Mouse (Mus musculus) frontal cortex, postnatal 10 days (tissue): ENCODE measurements around the gene Tsku.

Source experiments
- DNase-seq, 2 experiments: peaks; one replicate each; pipeline ENCODE4 v3.0.0; 2022; ENCODE audit warnings: low spot score in 2 of 2, mixed read lengths in 1 of 2

The Tsku gene

DNA sequence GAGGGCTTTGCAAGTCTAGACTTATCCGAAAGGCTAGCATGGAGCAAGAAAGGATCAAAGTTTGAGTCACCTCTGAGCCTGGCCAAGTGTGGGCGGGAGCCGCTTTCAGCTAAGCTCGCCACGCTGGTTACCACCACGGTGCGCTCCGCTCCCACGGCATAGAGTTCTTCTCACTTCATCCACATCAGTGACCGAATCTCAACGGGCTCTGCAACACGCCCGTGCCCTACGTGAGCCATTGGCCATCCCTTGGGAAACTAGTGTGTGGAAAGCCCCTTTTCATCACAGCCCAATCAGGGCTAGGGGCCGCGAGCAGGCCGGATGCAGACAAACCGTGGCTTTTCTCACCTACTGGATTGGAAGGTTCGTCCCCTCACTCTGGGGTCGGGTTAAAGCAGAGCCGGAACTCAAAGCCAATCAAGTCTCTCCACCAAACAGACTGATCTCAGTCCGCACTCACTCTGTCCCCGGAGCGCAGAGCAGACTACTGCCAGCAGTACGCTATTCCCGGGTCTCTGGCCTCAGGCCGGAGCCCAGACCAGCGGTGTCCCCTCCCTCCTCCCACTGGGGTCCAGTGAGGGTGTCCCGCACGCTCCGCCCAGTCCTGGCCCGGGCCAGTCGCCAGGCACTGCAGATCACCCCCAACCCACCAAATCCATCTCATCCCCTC is 1.0 kb downstream of the Tsku start:
- DNase-seq, result peak in 1 of 2 experiments; percentile 32

DNA sequence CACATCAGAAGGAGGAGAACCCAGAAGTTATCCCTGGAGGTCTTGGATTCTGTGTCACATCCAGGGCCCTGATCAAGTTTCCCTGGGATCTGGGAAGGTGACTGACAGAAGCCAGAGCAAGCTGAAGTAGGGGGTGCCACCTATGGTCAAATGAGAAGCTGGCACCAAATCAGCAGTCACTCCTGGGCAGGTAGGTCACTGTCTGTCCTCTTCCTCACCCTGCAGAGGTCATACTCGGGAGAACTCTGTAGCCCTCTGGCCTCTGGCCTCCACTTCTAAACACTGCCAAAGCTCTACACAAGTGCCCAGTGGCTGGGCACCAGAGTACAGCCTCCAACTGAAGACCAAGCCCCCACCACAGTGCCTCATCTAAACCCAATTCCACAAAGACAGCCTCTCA is 3.1 kb downstream of the Tsku start:
- no peak for DNase-seq

DNA sequence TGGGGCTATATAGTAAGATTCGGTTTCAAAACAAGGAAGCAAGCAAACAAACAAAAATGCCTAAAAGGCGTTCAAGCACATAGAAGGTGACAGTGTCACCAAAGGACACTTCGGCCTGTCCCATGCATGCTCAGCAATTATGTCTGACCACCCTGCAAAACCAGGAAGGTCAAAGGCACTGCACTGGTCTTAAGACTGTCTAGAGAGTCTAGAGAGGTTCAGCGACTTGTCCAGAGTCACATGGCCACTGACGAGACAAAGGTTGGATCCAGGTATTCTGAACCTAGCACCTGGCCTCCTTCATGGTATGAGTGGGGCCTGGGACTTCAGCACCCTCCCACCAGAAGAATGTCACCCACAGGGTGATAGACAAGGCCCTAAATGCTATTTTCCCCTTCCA is 3.8 kb downstream of the Tsku start:
- no peak for DNase-seq

DNA sequence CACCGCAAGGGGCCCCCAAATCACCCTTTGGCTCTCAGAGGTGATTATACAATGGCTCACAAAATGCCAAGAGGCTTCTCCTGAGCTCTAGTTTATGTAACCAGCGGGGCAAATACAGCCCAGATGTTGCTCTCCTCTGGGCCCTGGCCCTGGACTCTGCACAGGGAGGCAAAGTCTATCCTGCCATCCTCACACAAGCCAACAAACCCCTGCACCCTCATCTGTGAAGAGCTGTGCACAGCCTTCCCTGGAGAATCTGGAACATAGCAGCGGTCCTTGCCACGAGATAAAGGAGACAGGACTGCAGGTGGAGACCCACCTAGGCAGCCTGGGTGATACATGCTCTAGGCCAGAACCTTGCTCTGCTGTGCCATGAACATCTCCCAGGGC is 6.2 kb downstream of the Tsku start:
- DNase-seq, result no peak

DNA sequence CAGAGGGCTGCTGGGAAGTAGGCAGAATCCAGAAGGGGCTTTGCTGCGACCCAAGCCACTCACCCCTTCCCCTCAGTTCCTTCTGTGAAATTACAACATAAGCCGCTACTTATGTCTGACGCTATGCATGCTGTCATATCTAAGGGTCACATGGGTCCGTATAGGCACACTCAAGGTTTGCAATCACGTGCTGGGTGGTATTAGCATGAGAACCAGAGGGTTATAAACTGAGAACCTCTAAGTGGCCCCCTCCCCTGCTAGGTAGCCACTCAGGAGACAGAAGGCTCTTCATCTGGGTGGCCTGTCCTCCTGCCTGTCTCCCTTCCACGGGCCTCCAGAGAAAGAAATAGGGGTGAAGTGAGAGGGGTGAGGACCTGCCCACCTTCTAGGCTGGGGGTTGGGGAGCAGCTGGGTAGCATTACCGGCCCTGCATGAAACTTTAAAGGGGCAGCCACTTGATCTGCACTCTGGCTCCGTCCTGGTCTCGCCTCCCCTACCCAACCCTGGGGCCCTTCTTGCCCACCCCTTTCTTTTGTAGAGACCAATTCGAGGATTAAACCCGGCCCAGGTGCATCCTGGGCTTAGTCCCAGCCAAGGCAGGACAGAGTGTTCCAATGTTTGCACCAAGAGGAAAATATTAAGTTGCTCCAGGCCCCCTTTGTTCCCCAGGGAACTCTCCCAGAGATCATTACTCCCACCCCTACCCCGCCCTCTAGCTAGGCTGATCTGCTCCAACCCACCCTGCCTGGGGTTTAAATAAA is 6.8 kb downstream of the Tsku start:
- DNase-seq, result no peak

DNA sequence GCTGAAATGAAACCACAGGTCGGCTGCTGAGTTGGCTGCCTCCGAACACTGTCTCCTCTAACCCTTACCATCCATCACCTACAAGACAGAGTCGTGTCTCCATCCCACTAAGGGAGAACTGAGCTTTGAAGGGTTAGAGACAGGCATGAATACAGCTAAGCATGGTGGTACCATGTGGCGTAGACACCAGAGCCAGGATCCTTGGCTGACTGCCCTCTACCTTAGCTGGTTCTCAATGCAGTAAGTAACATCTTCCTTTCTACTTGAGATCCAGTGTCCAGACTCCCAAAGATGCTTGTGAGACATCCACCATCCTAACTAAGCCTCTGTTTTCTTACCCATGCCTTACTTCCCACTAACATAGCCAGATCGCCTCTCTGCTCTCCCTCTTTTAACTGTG is 7.5 kb downstream of the Tsku start:
- DNase-seq, result no peak

DNA sequence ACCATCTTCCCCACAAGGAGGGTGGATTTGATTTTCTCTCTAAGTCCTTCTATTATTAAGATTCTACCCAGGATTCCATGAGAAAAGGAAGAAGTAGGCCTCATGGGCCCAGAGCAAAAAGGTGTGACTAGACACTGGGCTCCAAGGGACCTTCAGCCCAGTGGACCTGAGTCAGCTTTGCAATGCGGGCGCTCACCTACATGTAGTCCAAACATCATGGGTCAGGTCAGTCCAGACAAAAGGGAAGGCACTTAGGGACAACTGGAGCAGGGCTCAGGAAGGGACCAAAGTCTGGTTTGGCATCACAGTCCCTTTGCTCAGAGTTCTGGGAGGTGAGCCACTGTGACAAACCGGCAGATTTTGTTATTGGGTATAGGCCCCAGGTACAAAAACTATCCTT is 9.6 kb downstream of the Tsku start:
- DNase-seq, result no peak

DNA sequence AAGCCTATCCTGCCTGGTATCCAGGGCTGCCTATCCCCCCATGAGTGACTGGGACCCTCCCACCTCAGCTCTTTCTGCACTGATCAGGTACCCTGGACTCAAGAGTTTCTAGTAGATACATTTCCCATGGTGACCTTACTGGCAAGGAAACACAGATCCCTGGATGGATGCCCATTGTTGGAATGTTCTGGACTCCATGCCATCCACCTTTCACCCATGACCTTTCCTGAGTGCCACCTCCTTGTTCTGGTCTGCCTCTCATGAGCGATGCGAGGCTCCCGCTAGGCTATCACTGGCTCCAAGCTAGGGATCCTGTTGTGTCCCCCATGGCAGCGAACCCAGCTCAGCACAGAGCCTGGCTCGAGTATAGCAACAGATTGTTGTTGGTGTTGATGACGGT is 11.3 kb downstream of the Tsku start:
- DNase-seq, result no peak

DNA sequence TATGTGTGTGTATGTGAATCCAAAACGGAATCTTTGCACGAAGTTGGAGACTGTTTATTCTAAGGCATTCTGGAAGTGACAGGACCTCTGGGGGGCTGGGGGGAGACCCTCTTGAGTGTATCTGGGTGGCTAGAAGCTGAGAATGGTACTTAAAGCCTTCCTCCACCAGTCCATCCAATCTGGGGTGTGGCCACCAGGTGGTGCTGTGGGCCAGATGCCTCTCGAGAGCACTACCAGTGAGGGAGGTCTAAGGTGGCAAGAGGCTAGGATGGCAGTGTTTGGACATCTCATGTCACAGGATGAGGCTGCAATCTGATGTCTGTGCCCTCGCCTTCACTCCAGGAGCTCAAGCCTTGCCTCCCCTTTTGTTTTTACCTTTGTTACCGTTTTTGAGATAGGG is 12.0 kb downstream of the Tsku start:
- peak; percentile 22 to 67 for DNase-seq

DNA sequence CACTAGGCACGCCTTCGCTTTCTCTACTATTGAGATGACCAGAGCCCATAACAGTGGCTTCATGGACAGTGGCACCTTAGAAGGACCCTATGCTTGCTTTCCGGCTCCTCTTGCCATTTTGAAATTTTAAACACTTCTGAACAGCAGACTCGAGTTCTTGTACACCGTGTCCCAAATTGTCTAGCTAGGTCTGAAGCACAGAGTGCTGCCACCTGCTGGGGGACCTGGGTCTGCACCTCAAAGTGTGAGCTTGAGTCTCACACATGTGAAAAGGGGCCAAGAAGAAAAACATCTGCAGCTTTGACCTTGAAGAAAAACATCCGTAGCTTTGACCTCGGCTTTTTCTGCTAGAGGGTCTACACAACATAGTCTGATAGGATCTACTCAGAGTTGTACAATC is 13.1 kb downstream of the Tsku start:
- peak in 1 of 2 experiments; percentile 51 for DNase-seq

DNA sequence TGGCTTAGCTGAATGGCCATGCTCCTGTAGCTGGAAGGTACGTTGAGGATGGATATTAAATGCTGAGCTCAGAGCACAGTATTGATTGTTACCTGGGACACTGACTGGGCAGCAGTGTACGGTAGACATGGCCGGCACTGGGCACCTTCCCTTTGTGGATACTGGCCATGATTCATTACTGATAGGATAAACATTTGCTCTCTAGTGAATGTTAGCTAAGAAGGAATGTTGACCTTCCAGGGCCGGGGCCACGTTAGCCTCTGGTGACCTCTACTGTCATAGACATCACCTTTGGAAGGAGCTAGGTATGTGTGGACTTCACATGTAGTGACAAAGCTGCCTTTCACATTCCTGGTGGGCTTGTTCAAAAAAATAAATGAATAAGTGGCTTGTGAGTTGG is 13.7 kb downstream of the Tsku start:
- no peak for DNase-seq

DNA sequence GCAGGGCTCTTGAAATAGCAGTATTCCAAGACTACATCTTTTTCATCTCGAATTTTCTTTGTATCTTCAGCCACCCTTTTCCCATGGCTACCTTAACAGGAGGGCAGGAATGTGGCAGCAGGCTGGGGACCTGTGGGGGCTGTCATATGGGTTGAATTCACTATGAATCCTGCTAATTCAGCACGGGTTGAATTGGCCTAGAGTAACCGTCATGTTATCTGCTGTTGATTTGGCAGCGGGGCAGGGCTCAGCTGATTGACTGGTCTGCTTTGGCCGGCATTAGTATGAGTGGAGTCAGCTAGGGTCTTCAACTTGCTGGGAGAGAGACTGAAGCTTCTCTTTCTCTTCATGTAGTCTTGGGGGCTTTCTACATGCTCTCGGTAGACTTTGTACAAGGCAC is 16.1 kb downstream of the Tsku start:
- DNase-seq, result no peak

DNA sequence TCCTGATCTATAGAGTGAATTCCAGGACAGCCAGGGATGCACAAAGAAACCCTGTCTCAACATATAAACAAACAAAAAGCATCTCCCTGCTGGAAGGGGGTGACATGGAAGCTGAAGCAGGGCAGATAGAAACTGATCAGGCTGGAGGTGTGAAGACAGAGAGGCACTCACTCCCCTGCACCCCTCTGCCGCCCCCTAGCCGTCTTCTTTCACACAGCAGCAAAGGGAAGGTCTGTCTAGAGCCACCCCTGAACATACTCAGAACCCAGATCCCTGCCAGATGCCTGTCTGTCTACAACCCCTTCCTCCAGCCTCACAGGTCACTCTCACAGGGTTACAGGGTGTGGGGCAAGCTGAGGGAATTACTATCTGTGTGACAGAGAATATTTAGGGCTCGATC is 16.8 kb downstream of the Tsku start:
- no peak for DNase-seq

DNA sequence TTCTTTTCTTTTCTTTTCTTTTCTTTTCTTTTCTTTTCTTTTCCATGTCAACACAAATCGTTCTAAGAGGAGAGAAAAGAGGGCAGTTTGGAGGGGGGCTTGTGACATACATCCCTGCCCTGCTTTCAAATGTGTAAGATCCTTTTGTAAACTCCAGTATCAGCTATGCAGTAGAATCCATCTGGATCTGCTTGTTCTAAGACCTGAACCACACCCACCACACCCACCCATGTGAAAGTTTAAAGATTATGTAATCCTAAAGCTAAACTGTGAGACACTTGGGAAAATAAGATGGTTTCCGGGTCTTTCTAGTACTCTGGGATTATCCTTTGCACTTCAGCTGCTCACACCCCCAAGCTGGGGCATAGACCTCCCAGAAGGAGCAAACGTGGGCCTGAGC is 18.9 kb downstream of the Tsku start:
- DNase-seq, result no peak

DNA sequence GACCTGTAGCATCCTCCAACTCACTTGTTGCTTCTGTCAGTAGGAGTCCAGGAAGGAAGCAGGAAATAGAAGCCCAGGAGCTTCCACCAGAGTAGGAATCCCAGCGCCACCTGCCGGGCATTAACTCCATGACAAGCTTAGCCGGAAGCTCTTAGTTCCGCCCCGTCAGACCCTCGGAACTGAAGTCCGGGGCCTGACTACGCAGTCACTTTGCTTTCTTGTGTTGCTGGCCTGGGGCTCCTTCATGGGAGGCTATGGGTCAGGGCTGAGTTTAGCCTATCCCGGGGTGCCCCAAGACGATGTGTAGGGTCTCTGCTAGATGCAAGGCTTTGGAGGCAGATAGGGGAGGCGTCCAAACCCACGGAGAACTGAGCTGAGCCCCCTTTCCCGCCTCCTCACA is 19.7 kb downstream of the Tsku start:
- DNase-seq, result peak; percentile 33 to 78

DNA sequence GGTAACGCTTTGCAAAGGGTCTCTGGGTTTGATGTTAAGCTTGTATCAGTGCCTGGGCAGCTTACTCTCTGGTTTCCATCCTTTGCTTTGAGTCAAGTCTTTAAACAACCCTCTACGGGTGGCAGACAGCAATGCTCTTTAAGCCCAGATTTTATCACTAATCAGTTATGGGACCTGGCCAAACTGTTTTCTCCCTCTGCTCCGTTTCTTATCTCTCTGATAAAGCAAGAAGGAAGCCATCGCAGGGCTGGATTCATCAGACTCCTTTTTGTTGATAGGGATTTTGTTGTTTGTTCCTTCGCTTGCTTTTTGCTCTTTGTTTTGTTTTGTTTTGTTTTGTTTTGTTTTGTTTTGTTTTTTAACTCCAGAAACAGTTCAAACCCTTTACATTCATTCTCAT is 20.8 kb downstream of the Tsku start:
- DNase-seq, result no peak

DNA sequence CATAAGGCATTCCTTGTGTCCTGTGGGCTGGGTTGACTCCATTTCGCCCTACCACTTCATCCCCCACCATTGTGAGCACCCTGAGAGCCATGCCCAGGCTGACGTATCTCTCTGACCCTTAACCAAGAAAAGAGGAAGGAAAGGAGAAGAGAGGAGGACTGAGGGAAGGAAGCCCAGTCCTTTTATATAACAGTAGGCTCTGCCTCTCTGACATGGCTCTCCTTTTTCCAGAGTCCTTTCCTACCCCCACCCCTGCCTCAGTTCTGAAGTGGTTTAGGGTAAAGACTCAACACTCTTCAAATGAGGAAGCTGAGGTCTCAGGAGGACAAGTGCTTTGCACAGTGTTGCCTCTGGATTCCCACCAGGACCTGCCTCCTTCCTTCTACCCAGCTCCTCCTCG is 27.1 kb downstream of the Tsku start:
- no peak for DNase-seq

DNA sequence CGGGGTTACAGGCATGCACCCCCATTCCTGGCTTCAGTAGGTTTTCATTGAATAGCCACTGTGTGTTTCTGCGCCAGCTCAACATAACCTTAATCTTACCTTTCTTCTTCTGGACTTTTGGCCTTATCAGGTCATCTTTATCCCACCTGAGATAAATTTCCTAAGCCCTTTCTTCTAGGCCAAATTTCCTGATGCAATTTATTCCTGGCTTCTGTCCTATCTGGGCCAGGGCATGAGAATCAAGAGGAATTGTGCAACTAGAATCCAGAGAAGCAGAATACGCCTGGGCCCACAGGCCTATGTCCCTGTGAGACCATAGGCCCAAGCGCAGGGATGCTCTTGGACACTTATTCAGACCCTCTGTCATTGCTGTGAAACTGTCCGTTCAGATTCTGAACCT is 27.6 kb downstream of the Tsku start:
- no peak for DNase-seq

DNA sequence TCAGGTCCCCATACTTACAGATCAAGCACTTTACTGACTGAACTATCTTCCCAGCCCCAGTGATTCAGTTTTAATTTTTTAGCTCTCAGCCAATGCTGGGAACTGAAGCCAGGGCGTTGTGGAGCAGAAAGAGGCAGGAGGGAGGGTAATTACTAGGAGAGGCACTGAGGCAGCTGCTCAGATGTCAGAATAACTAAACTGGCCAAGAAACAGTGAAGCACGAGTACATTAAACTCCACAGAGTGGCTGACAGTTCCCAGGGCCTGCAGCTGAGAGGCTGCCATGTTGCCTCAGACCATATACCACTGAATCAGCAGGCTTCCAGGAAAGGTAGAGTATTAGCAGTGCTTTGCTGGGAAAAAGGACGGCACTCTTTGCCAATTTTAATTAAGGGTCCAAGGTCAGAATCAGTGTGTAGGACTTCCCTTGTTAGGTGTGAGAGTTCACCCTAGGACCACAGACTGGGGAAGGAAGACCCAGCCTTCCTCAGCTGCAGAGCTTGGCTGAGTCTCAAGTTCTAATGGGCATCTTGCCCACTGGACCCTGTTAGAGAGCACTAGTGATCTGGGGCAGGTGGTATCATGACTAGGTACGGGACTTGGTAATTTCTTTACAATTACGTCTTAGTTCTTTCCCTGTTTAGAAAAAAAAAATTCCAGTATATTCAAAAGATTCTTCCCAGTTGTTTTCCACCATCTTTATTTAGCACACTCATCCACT is 28.3 kb downstream of the Tsku start:
- DNase-seq, result no peak

DNA sequence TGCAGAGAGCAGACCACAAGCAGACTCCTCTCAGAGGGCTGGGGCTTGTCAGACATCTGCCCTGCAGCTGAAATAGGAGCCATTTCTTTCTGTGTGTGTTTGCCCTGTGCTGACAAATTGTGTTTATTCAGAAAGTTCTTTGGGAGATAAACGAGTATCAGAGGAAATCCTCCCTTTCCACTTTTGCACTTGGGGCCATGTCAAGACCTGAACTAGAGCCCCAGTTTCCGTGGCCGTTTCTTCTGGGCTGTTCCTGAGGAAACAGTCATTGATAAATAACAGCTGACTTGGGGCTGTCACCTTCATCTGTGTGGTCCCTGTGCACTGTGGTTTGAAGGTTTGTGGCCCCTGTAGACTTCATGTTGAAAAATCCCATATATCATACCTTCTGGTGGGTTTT is 29.2 kb downstream of the Tsku start:
- DNase-seq, result no peak

DNA sequence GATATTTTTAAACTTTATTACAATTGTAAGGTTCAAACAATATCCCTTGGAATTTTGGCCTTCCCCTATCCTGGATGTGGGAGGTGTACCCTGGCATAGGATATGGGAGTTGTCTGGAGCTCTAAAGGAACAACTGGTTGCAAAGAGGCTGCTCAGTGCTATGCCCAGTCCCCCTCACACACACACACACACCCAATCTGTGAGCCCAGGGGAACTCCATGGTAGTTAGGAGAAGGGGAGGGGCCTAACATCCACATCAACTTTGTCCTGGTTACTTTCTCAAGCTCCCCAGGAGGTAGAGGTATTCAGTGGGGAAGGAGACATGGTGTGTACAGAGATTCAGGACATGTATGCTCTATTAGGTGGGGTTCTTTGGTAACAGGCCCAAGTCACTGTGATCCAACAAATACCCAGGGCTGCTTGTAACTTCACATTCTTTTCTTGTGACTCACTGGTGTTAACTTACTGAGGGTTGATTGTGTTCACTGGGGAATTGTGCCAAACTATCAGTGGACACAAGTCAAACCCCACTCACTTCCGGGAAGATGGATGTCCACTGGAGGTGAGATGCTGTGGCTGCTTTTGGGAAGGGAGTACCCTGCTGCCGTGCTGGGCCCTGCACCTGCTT is 30.6 kb downstream of the Tsku start:
- DNase-seq, result no peak

DNA sequence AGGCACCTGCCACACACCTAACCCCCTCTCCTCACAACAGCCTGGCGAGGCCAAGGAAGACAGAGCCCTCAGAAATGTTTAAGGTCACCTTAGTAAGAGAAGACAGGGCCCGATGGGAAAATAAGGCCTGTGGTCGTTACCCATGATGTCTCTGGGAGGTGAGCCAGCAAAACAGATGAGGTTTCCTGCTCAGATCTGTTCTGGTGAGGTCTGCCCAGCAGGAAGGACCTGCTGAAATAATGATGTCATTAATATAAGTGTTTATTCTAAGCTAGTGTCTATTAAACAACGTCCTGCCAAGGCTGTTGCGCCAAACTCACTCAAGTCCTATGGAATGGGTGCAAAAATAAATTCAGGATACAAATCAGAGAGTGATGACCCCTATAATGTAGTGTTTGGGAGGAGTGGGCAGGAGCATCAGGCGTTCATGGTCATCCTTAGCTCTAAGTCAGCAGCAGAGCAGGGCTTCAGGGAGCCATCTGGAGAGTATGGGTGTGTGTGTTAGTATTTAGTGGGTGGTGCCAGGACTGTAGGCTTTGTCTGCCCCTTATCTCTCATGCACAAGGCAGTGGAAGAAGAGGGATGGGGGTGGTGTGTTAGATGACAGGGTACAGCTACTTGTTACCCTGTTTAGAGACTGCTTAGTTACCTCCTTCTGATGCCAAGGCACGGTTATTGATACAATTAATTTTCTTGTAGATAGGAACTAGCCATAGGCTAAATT is 31.3 kb downstream of the Tsku start:
- DNase-seq, result no peak
